Mouse (Mus musculus): ENCODE data around the gene Mrpl20.

GRCm38 (mm10) chr4:155851368-155851767 is 48.7 kb downstream of the Mrpl20 start:
- TF ChIP-seq CTCF (IDR thresholded peaks at IDR 0.05; ENCODE audit: borderline replicate concordance, extremely low read depth, insufficient read depth, insufficient read length) (no peak), POLR2A (IDR thresholded peaks at IDR 0.05; ENCODE audit: borderline replicate concordance, extremely low read depth, insufficient read depth, insufficient read length, poor library complexity, severe bottlenecking) (no peak)

Data from brain, embryonic 14.5 days (tissue).